Mouse (Mus musculus): ENCODE data around the gene Atp5b. TPM values are rescaled to one million over a fixed set of nuclear protein-coding genes. Genes with fewer than 3 reads are reported as not detected.
A peak's percentile ranks its signal among the peaks of the same experiment; 100 is the strongest.
"Not testable (repeated sequence)": the region's sequence is repeated elsewhere in the genome, so short reads cannot be mapped to it uniquely, and the experiment has no call there.

Gene Atp5b
- polyA plus RNA-seq, 1 experiment from 2014 or later: 2,418 TPM

GRCm38 (mm10) chr10:128059207-128059981 is 23.7 kb upstream of the Atp5b start:
- H3K27me3 ChIP-seq (ENCODE audit: control insufficient read depth, insufficient read depth, low read length): no peaks in the 10 kb centered on the region
- under 1% methylated on average over 53 of the region's 62 CpGs for WGBS
- H3K9me3 ChIP-seq (ENCODE audit: control insufficient read depth, low read length): no peaks in the 10 kb centered on the region
- H3K36me3 ChIP-seq (ENCODE audit: control insufficient read depth, insufficient read depth, low read length): peaks cover 4% of the 10 kb centered on the region
- ATAC-seq (ENCODE audit: insufficient read depth, low FRiP score, low TSS enrichment) (peak; percentile 25), DNase-seq (ENCODE audit: low spot score) (peak; percentile 64)
- H3K27ac ChIP-seq (ENCODE audit: low read depth, low read length): peak overlapping the region; percentile 99
- peaks cover 12% of the 10 kb centered on the region for H3K4me1 ChIP-seq (ENCODE audit: control insufficient read depth, insufficient read depth, low read length)
- peak overlapping the region; percentile 85 for H3K4me2 ChIP-seq (ENCODE audit: low read depth)
- H3K4me3 ChIP-seq (ENCODE audit: low read depth, low read length): peak overlapping the region; percentile 94
- peak overlapping the region; percentile 94 for H3K9ac ChIP-seq (ENCODE audit: low read length)

DNA sequence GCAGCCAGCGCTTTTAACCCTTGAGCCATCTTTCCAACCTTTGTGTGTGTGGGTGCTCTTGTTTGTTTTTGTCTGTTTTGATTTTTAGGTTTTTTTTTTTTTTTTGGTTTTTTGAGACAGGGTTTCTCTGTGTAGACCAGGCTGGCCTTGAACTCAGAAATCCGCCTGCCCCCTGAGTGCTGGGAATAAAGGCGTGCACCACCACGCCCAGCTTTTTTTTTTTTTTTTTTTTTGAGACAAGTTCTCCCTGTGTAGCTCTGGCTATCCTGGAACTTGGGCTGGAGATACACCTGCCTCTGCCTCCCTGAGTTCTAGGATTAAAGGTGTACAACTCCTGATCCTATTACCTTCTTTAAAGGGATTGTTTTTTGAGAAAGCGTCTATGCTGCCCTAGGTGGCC is 22.0 kb upstream of the Atp5b start:
- Histone ChIP-seq H3K4me2 (ENCODE audit: low read depth) (peak overlapping the region; percentile 85), H3K27ac (ENCODE audit: low read depth, low read length) (no peak overlapping the region), H3K4me1 (ENCODE audit: control insufficient read depth, insufficient read depth, low read length) (peaks cover 12% of the 10 kb centered on the region), H3K4me3 (ENCODE audit: low read depth, low read length) (peak overlapping the region; percentile 94; the same call in 1 of the 2 replicates), H3K27me3 (ENCODE audit: control insufficient read depth, insufficient read depth, low read length) (no peaks in the 10 kb centered on the region), H3K36me3 (ENCODE audit: control insufficient read depth, insufficient read depth, low read length) (peaks cover 4% of the 10 kb centered on the region), H3K9ac (ENCODE audit: low read length) (no peak overlapping the region), H3K9me3 (ENCODE audit: control insufficient read depth, low read length) (no peaks in the 10 kb centered on the region)
- no peak for DNase-seq (ENCODE audit: low spot score)
- 91% methylated on average over 5 of the region's 5 CpGs for WGBS
- no peak for ATAC-seq (ENCODE audit: insufficient read depth, low FRiP score, low TSS enrichment)

- H3K27ac ChIP-seq (ENCODE audit: low read depth, low read length): no peak overlapping the region
- H3K4me1 ChIP-seq (ENCODE audit: control insufficient read depth, insufficient read depth, low read length): peaks cover 12% of the 10 kb centered on the region
- H3K4me3 ChIP-seq (ENCODE audit: low read depth, low read length): no peak overlapping the region
- H3K27me3 ChIP-seq (ENCODE audit: control insufficient read depth, insufficient read depth, low read length): no peaks in the 10 kb centered on the region
- H3K9me3 ChIP-seq (ENCODE audit: control insufficient read depth, low read length): no peaks in the 10 kb centered on the region
- WGBS: 95% methylated on average over 6 of the region's 6 CpGs
- peaks cover 4% of the 10 kb centered on the region for H3K36me3 ChIP-seq (ENCODE audit: control insufficient read depth, insufficient read depth, low read length)
- DNase-seq (ENCODE audit: low spot score) (no peak), ATAC-seq (ENCODE audit: insufficient read depth, low FRiP score, low TSS enrichment) (no peak)
- H3K4me2 ChIP-seq (ENCODE audit: low read depth): no peak overlapping the region
- H3K9ac ChIP-seq (ENCODE audit: low read length): no peak overlapping the region
Observed at GRCm38 (mm10) chr10:128062221-128062989, 20.7 kb upstream of the Atp5b start.

GRCm38 (mm10) chr10:128066072-128066471 is 17.0 kb upstream of the Atp5b start:
- H3K4me2 ChIP-seq (ENCODE audit: low read depth): no peak overlapping the region
- WGBS: 86% methylated on average over 5 of the region's 5 CpGs
- no peaks in the 10 kb centered on the region for H3K9me3 ChIP-seq (ENCODE audit: control insufficient read depth, low read length)
- DNase-seq (ENCODE audit: low spot score) (no peak), ATAC-seq (ENCODE audit: insufficient read depth, low FRiP score, low TSS enrichment) (no peak)
- H3K4me3 ChIP-seq (ENCODE audit: low read depth, low read length): no peak overlapping the region
- no peaks in the 10 kb centered on the region for H3K4me1 ChIP-seq (ENCODE audit: control insufficient read depth, insufficient read depth, low read length)
- H3K36me3 ChIP-seq (ENCODE audit: control insufficient read depth, insufficient read depth, low read length): peaks cover 19% of the 10 kb centered on the region
- H3K27ac ChIP-seq (ENCODE audit: low read depth, low read length): no peak overlapping the region
- no peaks in the 10 kb centered on the region for H3K27me3 ChIP-seq (ENCODE audit: control insufficient read depth, insufficient read depth, low read length)
- H3K9ac ChIP-seq (ENCODE audit: low read length): no peak overlapping the region

GRCm38 (mm10) chr10:128069201-128069600 is 13.9 kb upstream of the Atp5b start:
- DNase-seq (ENCODE audit: low spot score) (no peak), ATAC-seq (ENCODE audit: insufficient read depth, low FRiP score, low TSS enrichment) (no peak)
- 96% methylated on average over 4 of the region's 4 CpGs for WGBS
- Histone ChIP-seq H3K36me3 (ENCODE audit: control insufficient read depth, insufficient read depth, low read length) (peaks cover 21% of the 10 kb centered on the region), H3K9ac (ENCODE audit: low read length) (no peak overlapping the region), H3K27me3 (ENCODE audit: control insufficient read depth, insufficient read depth, low read length) (no peaks in the 10 kb centered on the region), H3K4me2 (ENCODE audit: low read depth) (no peak overlapping the region), H3K4me1 (ENCODE audit: control insufficient read depth, insufficient read depth, low read length) (no peaks in the 10 kb centered on the region), H3K27ac (ENCODE audit: low read depth, low read length) (no peak overlapping the region), H3K4me3 (ENCODE audit: low read depth, low read length) (no peak overlapping the region), H3K9me3 (ENCODE audit: control insufficient read depth, low read length) (no peaks in the 10 kb centered on the region)

- H3K9me3 ChIP-seq (ENCODE audit: control insufficient read depth, low read length); DNase-seq (ENCODE audit: low spot score); H3K27ac ChIP-seq (ENCODE audit: low read depth, low read length); H3K4me3 ChIP-seq (ENCODE audit: low read depth, low read length); H3K4me1 ChIP-seq (ENCODE audit: control insufficient read depth, insufficient read depth, low read length); H3K9ac ChIP-seq (ENCODE audit: low read length); H3K27me3 ChIP-seq (ENCODE audit: control insufficient read depth, insufficient read depth, low read length); ATAC-seq (ENCODE audit: insufficient read depth, low FRiP score, low TSS enrichment); H3K4me2 ChIP-seq (ENCODE audit: low read depth): not testable (repeated sequence)
- WGBS: 97% methylated on average over 2 of the region's 2 CpGs
- peaks cover 21% of the 10 kb centered on the region for H3K36me3 ChIP-seq (ENCODE audit: control insufficient read depth, insufficient read depth, low read length)
Observed at GRCm38 (mm10) chr10:128070432-128070831, 12.6 kb upstream of the Atp5b start.

- H3K27me3 ChIP-seq (ENCODE audit: control insufficient read depth, insufficient read depth, low read length); H3K4me1 ChIP-seq (ENCODE audit: control insufficient read depth, insufficient read depth, low read length); H3K4me3 ChIP-seq (ENCODE audit: low read depth, low read length); H3K27ac ChIP-seq (ENCODE audit: low read depth, low read length); H3K9ac ChIP-seq (ENCODE audit: low read length); DNase-seq (ENCODE audit: low spot score); H3K36me3 ChIP-seq (ENCODE audit: control insufficient read depth, insufficient read depth, low read length); H3K9me3 ChIP-seq (ENCODE audit: control insufficient read depth, low read length); H3K4me2 ChIP-seq (ENCODE audit: low read depth); ATAC-seq (ENCODE audit: insufficient read depth, low FRiP score, low TSS enrichment): not testable (repeated sequence)
- 79% methylated on average over 5 of the region's 5 CpGs for WGBS
Observed at GRCm38 (mm10) chr10:128078269-128078668, 4.8 kb upstream of the Atp5b start.

GRCm38 (mm10) chr10:128080496-128080895 is 2.6 kb upstream of the Atp5b start:
- ATAC-seq (ENCODE audit: insufficient read depth, low FRiP score, low TSS enrichment) (no peak), DNase-seq (ENCODE audit: low spot score) (no peak)
- no peak overlapping the region for H3K27ac ChIP-seq (ENCODE audit: low read depth, low read length)
- peaks cover 3% of the 10 kb centered on the region; the same call in 1 of the 2 replicates for H3K4me1 ChIP-seq (ENCODE audit: control insufficient read depth, insufficient read depth, low read length)
- WGBS: 86% methylated on average over 1 of the region's 1 CpGs
- no peaks in the 10 kb centered on the region for H3K9me3 ChIP-seq (ENCODE audit: control insufficient read depth, low read length)
- H3K4me2 ChIP-seq (ENCODE audit: low read depth): no peak overlapping the region
- no peaks in the 10 kb centered on the region for H3K27me3 ChIP-seq (ENCODE audit: control insufficient read depth, insufficient read depth, low read length)
- H3K4me3 ChIP-seq (ENCODE audit: low read depth, low read length): no peak overlapping the region
- H3K36me3 ChIP-seq (ENCODE audit: control insufficient read depth, insufficient read depth, low read length): peaks cover 3% of the 10 kb centered on the region; the same call in 1 of the 2 replicates
- H3K9ac ChIP-seq (ENCODE audit: low read length): no peak overlapping the region
